Mouse (Mus musculus): ENCODE measurements at regions not wholly inside any gene's neighbourhood (a gene's known extent, or its start where the extent isn't known, plus 50 kb on each side); places are given as distances from the start of the nearest gene placed in this dataset.

DNA sequence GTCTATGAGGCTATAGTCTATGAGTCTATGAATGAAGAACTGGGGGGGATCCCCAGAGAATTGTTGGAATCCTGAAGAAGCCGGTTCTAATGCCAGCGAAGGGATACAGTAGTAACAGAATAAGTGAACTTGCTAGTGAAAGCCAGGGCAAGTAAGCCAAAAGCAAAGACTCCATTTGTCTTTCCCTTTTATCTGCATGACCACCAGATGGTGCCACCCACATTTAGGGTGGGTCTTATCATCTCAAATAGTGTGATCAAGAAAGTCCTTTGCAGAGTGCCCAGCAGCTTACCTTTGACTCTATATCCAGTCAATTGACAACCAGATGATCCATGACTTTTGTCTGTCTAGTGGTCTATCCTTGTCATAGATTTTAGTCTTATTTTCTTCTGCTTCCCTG lies 184.2 kb upstream of the Nmur2 start:
- ATAC-seq (ENCODE audit: insufficient read depth, low FRiP score) = no peak
- Histone ChIP-seq H3K4me2 (ENCODE audit: low read depth, low read length) (no peak overlapping the region), H3K27ac (ENCODE audit: low read length) (no peak overlapping the region), H3K9ac (ENCODE audit: low read length) (no peak overlapping the region), H3K36me3 (ENCODE audit: control insufficient read depth, insufficient read depth, low read length) (no peaks in the 10 kb centered on the region), H3K4me1 (ENCODE audit: control insufficient read depth, insufficient read depth, low read length) (no peaks in the 10 kb centered on the region), H3K27me3 (ENCODE audit: control insufficient read depth, insufficient read depth, low read length) (no peaks in the 10 kb centered on the region), H3K9me3 (replicated peaks; ENCODE audit: control insufficient read depth, low read length) (no peaks in the 10 kb centered on the region), H3K4me3 (replicated peaks; ENCODE audit: low read length) (no peak overlapping the region)
- WGBS = 85% methylated on average over 2 of the region's 2 CpGs

DNA sequence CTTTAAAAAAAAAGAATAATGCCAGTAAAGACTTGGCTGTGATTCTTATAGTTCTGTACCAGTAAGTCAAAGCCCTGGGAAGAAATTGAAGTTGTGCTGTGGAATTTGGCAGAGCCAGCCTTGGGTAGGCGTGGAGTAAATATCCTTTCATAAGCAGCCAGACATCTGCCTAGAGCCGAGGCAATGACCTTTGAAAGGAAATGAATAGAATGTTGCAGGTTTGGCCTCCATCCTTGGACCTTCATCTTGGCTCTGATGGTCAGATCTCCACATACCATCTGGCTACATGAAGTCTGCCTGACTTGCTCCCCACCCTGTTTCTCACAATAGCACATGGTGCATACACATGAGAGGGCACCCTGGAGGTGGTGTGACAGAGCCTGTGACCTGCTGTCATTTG lies 174.9 kb upstream of the Nmur2 start:
- H3K9me3 ChIP-seq (replicated peaks; ENCODE audit: control insufficient read depth, low read length) = no peaks in the 10 kb centered on the region
- no peak for ATAC-seq (ENCODE audit: insufficient read depth, low FRiP score)
- H3K4me3 ChIP-seq (replicated peaks; ENCODE audit: low read length) = no peak overlapping the region
- WGBS = 65% methylated on average over 2 of the region's 2 CpGs
- H3K27me3 ChIP-seq (ENCODE audit: control insufficient read depth, insufficient read depth, low read length) = no peaks in the 10 kb centered on the region
- no peak overlapping the region for H3K4me2 ChIP-seq (ENCODE audit: low read depth, low read length)
- H3K4me1 ChIP-seq (ENCODE audit: control insufficient read depth, insufficient read depth, low read length) = no peaks in the 10 kb centered on the region
- no peak overlapping the region for H3K9ac ChIP-seq (ENCODE audit: low read length)
- H3K27ac ChIP-seq (ENCODE audit: low read length) = no peak overlapping the region
- H3K36me3 ChIP-seq (ENCODE audit: control insufficient read depth, insufficient read depth, low read length) = no peaks in the 10 kb centered on the region

DNA sequence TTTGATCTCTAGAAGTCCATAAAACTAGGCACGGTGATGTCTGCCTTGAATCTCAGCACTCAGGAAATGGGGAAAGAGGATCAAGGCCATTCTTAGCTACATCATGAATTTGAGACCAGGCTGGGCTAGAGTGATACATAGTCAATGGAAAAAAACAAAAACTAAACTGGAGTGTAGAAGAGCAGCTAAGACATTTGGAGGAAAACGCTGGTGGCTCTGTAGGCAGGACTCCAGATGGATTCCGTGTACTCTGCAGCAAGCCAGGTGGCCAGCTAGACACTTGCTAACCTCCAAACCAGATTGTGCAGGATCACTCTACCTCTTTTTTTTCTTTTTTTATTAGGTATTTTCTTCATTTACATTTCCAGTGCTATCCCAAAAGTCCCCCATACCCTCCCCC lies 161.0 kb upstream of the Nmur2 start:
- ATAC-seq (ENCODE audit: insufficient read depth, low FRiP score) = no peak
- 91% methylated on average over 3 of the region's 3 CpGs for WGBS
- no peak overlapping the region for H3K4me3 ChIP-seq (replicated peaks; ENCODE audit: low read length)
- no peaks in the 10 kb centered on the region for H3K36me3 ChIP-seq (ENCODE audit: control insufficient read depth, insufficient read depth, low read length)
- no peaks in the 10 kb centered on the region for H3K4me1 ChIP-seq (ENCODE audit: control insufficient read depth, insufficient read depth, low read length)
- no peak overlapping the region for H3K27ac ChIP-seq (ENCODE audit: low read length)
- H3K4me2 ChIP-seq (ENCODE audit: low read depth, low read length) = no peak overlapping the region
- H3K9ac ChIP-seq (ENCODE audit: low read length) = no peak overlapping the region
- H3K9me3 ChIP-seq (replicated peaks; ENCODE audit: control insufficient read depth, low read length) = no peaks in the 10 kb centered on the region
- no peaks in the 10 kb centered on the region for H3K27me3 ChIP-seq (ENCODE audit: control insufficient read depth, insufficient read depth, low read length)

DNA sequence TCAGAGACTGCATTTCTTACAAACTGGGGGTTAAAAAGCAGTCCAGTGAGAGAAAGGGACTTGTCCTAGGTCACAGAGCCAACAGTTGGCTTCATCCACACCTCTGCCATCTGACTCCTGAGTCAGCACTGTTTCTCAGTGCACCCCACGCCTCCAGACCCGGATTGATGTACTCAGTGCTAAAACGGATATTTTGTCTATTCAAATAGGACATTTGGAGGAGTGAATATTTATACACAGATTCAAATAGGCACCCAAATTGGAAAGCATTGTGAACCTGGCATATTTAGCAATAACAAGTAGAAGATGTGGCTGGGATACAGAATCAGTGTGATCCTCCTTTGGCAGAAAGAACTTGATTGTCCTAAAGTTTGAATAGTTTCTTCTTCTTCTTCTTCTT lies 154.5 kb upstream of the Nmur2 start:
- H3K27me3 ChIP-seq (ENCODE audit: control insufficient read depth, insufficient read depth, low read length) = no peaks in the 10 kb centered on the region
- H3K4me3 ChIP-seq (replicated peaks; ENCODE audit: low read length) = no peak overlapping the region
- H3K4me1 ChIP-seq (ENCODE audit: control insufficient read depth, insufficient read depth, low read length) = no peaks in the 10 kb centered on the region
- H3K9me3 ChIP-seq (replicated peaks; ENCODE audit: control insufficient read depth, low read length) = no peaks in the 10 kb centered on the region
- WGBS = 67% methylated on average over 3 of the region's 3 CpGs
- H3K36me3 ChIP-seq (ENCODE audit: control insufficient read depth, insufficient read depth, low read length) = no peaks in the 10 kb centered on the region
- H3K4me2 ChIP-seq (ENCODE audit: low read depth, low read length) = no peak overlapping the region
- no peak overlapping the region for H3K9ac ChIP-seq (ENCODE audit: low read length)
- H3K27ac ChIP-seq (ENCODE audit: low read length) = no peak overlapping the region
- no peak for ATAC-seq (ENCODE audit: insufficient read depth, low FRiP score)

DNA sequence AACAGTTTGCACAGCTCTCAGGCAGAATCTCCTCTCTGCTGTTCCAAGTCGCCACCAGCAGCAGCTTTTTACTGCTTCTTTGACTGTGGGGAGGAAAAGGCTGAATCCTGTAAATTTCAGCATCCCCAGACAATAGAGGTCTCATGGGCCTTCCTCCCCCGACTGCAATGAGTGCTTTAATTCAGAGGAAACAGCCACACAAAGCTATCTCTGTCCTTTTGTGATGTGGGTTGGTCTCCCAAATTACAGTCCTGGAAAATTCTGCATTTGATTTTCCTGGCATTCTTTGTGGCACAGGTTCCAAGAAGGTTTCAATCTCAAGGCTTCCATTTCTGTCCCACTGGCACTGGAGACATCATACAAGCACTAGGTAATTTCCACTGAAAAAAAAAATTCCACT lies 152.6 kb upstream of the Nmur2 start:
- no peaks in the 10 kb centered on the region for H3K4me1 ChIP-seq (ENCODE audit: control insufficient read depth, insufficient read depth, low read length)
- H3K27ac ChIP-seq (ENCODE audit: low read length) = no peak overlapping the region
- no peak overlapping the region for H3K4me3 ChIP-seq (replicated peaks; ENCODE audit: low read length)
- ATAC-seq (ENCODE audit: insufficient read depth, low FRiP score) = no peak
- H3K36me3 ChIP-seq (ENCODE audit: control insufficient read depth, insufficient read depth, low read length) = no peaks in the 10 kb centered on the region
- H3K4me2 ChIP-seq (ENCODE audit: low read depth, low read length) = no peak overlapping the region
- WGBS = 59% methylated on average over 2 of the region's 2 CpGs
- H3K9ac ChIP-seq (ENCODE audit: low read length) = no peak overlapping the region
- no peaks in the 10 kb centered on the region for H3K9me3 ChIP-seq (replicated peaks; ENCODE audit: control insufficient read depth, low read length)
- no peaks in the 10 kb centered on the region for H3K27me3 ChIP-seq (ENCODE audit: control insufficient read depth, insufficient read depth, low read length)

DNA sequence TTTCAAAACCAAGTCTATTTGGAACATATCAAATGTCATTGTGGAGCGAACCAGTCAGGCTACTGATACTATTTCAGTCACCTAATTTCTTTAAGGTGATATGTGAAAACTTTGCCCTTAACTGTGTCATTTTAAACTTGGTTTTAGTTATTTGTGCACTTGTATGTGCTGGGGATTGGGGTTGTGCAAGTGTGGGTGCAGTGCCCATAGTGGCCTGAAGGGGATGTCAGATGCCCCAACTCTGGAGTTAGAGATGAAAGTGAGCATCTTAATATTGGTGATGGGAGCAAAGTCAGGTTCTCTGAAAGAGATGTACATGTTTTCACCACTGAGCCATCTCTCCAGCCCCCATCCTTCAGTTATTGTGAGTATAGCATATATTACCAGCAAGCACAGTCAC lies 133.1 kb upstream of the Nmur2 start:
- H3K36me3 ChIP-seq (ENCODE audit: control insufficient read depth, insufficient read depth, low read length) = no peaks in the 10 kb centered on the region
- 73% methylated on average over 1 of the region's 1 CpGs for WGBS
- H3K4me2 ChIP-seq (ENCODE audit: low read depth, low read length) = no peak overlapping the region
- ATAC-seq (ENCODE audit: insufficient read depth, low FRiP score) = no peak
- H3K4me1 ChIP-seq (ENCODE audit: control insufficient read depth, insufficient read depth, low read length) = no peaks in the 10 kb centered on the region
- no peaks in the 10 kb centered on the region for H3K9me3 ChIP-seq (replicated peaks; ENCODE audit: control insufficient read depth, low read length)
- no peaks in the 10 kb centered on the region for H3K27me3 ChIP-seq (ENCODE audit: control insufficient read depth, insufficient read depth, low read length)
- H3K9ac ChIP-seq (ENCODE audit: low read length) = no peak overlapping the region
- no peak overlapping the region for H3K27ac ChIP-seq (ENCODE audit: low read length)
- H3K4me3 ChIP-seq (replicated peaks; ENCODE audit: low read length) = no peak overlapping the region

DNA sequence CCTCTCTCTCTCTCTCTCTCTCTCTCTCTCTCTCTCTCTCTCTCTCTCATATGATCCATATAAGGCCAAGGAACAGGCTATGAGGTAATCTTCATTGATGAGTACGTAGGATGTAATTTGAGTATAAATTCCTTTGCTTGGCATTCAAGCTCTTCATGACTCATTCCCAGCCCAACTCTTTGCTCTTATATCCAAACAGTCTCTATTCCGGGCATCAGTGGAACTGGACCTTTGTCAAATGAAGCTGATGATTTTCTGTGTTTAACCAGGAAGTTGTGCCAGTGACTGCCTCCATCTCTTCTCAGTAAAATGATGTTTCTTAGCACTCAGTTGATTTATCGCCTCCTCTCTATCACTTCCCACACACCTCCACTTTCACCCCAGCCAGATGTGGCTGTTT lies 132.4 kb upstream of the Nmur2 start:
- Histone ChIP-seq H3K4me3 (replicated peaks; ENCODE audit: low read length) (no peak overlapping the region), H3K27me3 (ENCODE audit: control insufficient read depth, insufficient read depth, low read length) (no peaks in the 10 kb centered on the region), H3K36me3 (ENCODE audit: control insufficient read depth, insufficient read depth, low read length) (no peaks in the 10 kb centered on the region), H3K9me3 (replicated peaks; ENCODE audit: control insufficient read depth, low read length) (no peaks in the 10 kb centered on the region), H3K4me2 (ENCODE audit: low read depth, low read length) (no peak overlapping the region), H3K9ac (ENCODE audit: low read length) (no peak overlapping the region), H3K27ac (ENCODE audit: low read length) (no peak overlapping the region), H3K4me1 (ENCODE audit: control insufficient read depth, insufficient read depth, low read length) (no peaks in the 10 kb centered on the region)
- no peak for ATAC-seq (ENCODE audit: insufficient read depth, low FRiP score)
- 73% methylated on average over 3 of the region's 3 CpGs for WGBS

DNA sequence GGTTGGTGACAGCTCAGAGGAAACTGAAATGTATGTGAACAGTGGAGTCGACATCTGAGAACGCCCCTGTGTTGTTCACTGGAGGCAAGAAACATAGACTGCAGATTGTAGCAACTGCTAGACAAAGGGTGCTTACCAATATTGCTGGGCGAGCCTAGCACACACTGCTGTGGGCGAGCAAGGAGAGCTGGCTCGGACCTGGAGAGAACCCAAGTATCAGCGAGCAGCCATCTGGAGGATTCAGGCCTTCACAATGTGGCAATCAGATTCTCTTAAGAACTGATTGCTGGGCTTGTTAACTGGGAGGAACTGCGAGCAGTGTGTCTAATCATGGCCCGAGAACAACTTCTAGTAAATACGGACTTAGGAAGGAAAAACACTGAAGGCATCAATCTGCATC lies 128.8 kb upstream of the Nmur2 start:
- 83% methylated on average over 9 of the region's 9 CpGs for WGBS
- no peak for ATAC-seq (ENCODE audit: insufficient read depth, low FRiP score)

DNA sequence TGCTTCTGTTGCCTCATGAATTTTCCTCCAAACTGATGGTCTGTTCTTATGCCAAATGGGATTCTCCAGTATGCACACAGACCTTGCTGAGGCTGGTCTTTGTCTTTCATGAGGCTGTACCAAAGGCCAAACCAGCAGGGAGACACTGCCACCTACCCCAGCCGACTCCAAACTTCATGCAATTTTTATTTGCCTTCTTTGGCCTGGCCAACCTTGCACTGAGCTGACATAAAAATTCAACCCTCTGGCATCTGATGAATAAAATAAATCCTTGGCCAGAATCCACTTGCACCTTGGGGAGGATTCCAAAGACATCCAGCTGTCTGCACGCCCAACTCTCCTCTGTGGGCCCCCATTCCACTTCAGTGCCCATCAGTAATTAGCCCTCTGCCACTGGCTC lies 126.0 kb upstream of the Nmur2 start:
- H3K9ac ChIP-seq (ENCODE audit: low read length) = no peak overlapping the region
- no peak for ATAC-seq (ENCODE audit: insufficient read depth, low FRiP score)
- no peak overlapping the region for H3K4me3 ChIP-seq (replicated peaks; ENCODE audit: low read length)
- no peaks in the 10 kb centered on the region for H3K36me3 ChIP-seq (ENCODE audit: control insufficient read depth, insufficient read depth, low read length)
- WGBS = 63% methylated on average over 2 of the region's 2 CpGs
- H3K4me2 ChIP-seq (ENCODE audit: low read depth, low read length) = no peak overlapping the region
- H3K4me1 ChIP-seq (ENCODE audit: control insufficient read depth, insufficient read depth, low read length) = no peaks in the 10 kb centered on the region
- H3K9me3 ChIP-seq (replicated peaks; ENCODE audit: control insufficient read depth, low read length) = no peaks in the 10 kb centered on the region
- H3K27ac ChIP-seq (ENCODE audit: low read length) = no peak overlapping the region
- no peaks in the 10 kb centered on the region for H3K27me3 ChIP-seq (ENCODE audit: control insufficient read depth, insufficient read depth, low read length)

More for the DNA sequence above, 128.8 kb upstream of the Nmur2 start:
- H3K9me3 ChIP-seq (replicated peaks; ENCODE audit: control insufficient read depth, low read length) = no peaks in the 10 kb centered on the region
- H3K9ac ChIP-seq (ENCODE audit: low read length) = no peak overlapping the region
- H3K4me3 ChIP-seq (replicated peaks; ENCODE audit: low read length) = no peak overlapping the region
- H3K27me3 ChIP-seq (ENCODE audit: control insufficient read depth, insufficient read depth, low read length) = no peaks in the 10 kb centered on the region
- H3K4me1 ChIP-seq (ENCODE audit: control insufficient read depth, insufficient read depth, low read length) = no peaks in the 10 kb centered on the region
- no peak overlapping the region for H3K27ac ChIP-seq (ENCODE audit: low read length)
- no peaks in the 10 kb centered on the region for H3K36me3 ChIP-seq (ENCODE audit: control insufficient read depth, insufficient read depth, low read length)
- no peak overlapping the region for H3K4me2 ChIP-seq (ENCODE audit: low read depth, low read length)

DNA sequence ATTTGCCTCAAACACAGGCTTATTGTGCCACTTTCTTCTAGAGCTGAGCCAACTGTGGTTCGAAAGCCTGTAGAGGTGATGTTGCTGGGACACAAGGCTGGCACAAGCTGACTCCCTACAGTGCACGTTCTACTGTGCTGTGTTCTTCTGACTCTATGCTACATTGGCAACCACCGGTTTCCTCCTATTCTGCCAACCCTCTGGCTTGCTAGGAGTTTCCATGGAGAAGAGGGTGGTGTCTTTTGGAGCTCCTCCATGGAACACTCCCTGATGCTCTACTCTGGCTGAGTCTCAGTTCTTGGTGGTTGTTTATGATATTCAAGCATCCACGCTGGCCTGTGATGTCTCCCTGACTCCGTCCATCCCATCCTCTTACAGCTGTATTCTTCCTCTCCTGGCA lies 124.9 kb upstream of the Nmur2 start:
- no peak overlapping the region for H3K4me3 ChIP-seq (replicated peaks; ENCODE audit: low read length)
- H3K9ac ChIP-seq (ENCODE audit: low read length) = no peak overlapping the region
- 78% methylated on average over 5 of the region's 5 CpGs for WGBS
- H3K9me3 ChIP-seq (replicated peaks; ENCODE audit: control insufficient read depth, low read length) = no peaks in the 10 kb centered on the region
- H3K27ac ChIP-seq (ENCODE audit: low read length) = no peak overlapping the region
- no peaks in the 10 kb centered on the region for H3K36me3 ChIP-seq (ENCODE audit: control insufficient read depth, insufficient read depth, low read length)
- no peak overlapping the region for H3K4me2 ChIP-seq (ENCODE audit: low read depth, low read length)
- H3K27me3 ChIP-seq (ENCODE audit: control insufficient read depth, insufficient read depth, low read length) = no peaks in the 10 kb centered on the region
- ATAC-seq (ENCODE audit: insufficient read depth, low FRiP score) = no peak
- no peaks in the 10 kb centered on the region for H3K4me1 ChIP-seq (ENCODE audit: control insufficient read depth, insufficient read depth, low read length)
